Mouse (Mus musculus): Measurements from ENCODE around the gene Saa1. TPM values are rescaled to one million over a fixed set of nuclear protein-coding genes. Genes with fewer than 3 reads are reported as not detected.
A peak's percentile ranks its signal among the peaks of the same experiment; 100 is the strongest.

Saa1 gene
- polyA plus RNA-seq, 1 experiment, result not detected

- no peak for DNase-seq (ENCODE audit: low spot score)
These were observed 24.0 kb downstream of the Saa1 start for GRCm38 (mm10) chr7:46718591-46719270.

- no peak for DNase-seq (ENCODE audit: low spot score)
These were observed 25.9 kb downstream of the Saa1 start for GRCm38 (mm10) chr7:46716897-46717296.

- no peak for DNase-seq (ENCODE audit: low spot score)
These were observed 27.2 kb downstream of the Saa1 start, which contains the start of gene Saa3 for GRCm38 (mm10) chr7:46715600-46715999. Gene Saa3 (minus strand): TSS chr7:46715700.

GRCm38 (mm10) chr7:46714518-46714917, 28.3 kb downstream of the Saa1 start:
- DNase-seq (ENCODE audit: low spot score), result no peak

GRCm38 (mm10) chr7:46712250-46712649, 30.5 kb downstream of the Saa1 start:
- DNase-seq (ENCODE audit: low spot score), result no peak

GRCm38 (mm10) chr7:46710390-46710844, 32.4 kb downstream of the Saa1 start, which contains the start of gene Saal1:
Gene Saal1 (minus strand): TSS chr7:46710680.
- DNase-seq (ENCODE audit: low spot score), result peak; percentile 77

GRCm38 (mm10) chr7:46700521-46701025, 42.2 kb downstream of the Saa1 start:
- DNase-seq (ENCODE audit: low spot score), result no peak

- DNase-seq (ENCODE audit: low spot score), result no peak
These were observed 46.0 kb downstream of the Saa1 start for GRCm38 (mm10) chr7:46696754-46697153.

Other genes with a start within 250 kb of the Saa1 start
- gene Sergef, start 103.2 kb downstream of the Saa1 start, polyA plus RNA-seq (2012; rRNA removed), result 7.2 and 7.5 TPM in 2 replicates
- 0.12 TPM in 2 replicates for gene Tph1, start 70.4 kb downstream of the Saa1 start, polyA plus RNA-seq (2012; rRNA removed)
- 8.5 TPM in 2 replicates for gene Saal1, start 32.3 kb downstream of the Saa1 start, polyA plus RNA-seq (2012; rRNA removed)
- 0.87 and 1.7 TPM in 2 replicates for gene Saa3, start 27.3 kb downstream of the Saa1 start, polyA plus RNA-seq (2012; rRNA removed)
- gene Saa4, start 10.4 kb downstream of the Saa1 start, polyA plus RNA-seq (2012; rRNA removed), result not detected in 2 replicates
- not detected in 2 replicates for gene Saa2, start 8.8 kb upstream of the Saa1 start, polyA plus RNA-seq (2012; rRNA removed)
- 22.3 and 23.1 TPM in 2 replicates for gene Hps5, start 53.1 kb upstream of the Saa1 start, polyA plus RNA-seq (2012; rRNA removed)
- 27.8 and 30.3 TPM in 2 replicates for gene Gtf2h1, start 53.1 kb upstream of the Saa1 start, polyA plus RNA-seq (2012; rRNA removed)
- 354 and 368 TPM in 2 replicates for gene Ldha, start 98.5 kb upstream of the Saa1 start, polyA plus RNA-seq (2012; rRNA removed)
- not detected in 2 replicates for gene Ldhc, start 118.2 kb upstream of the Saa1 start, polyA plus RNA-seq (2012; rRNA removed)
- gene Tsg101, start 177.0 kb upstream of the Saa1 start, polyA plus RNA-seq (2012; rRNA removed), result 43.6 and 44.5 TPM in 2 replicates
- gene Uevld, start 215.5 kb upstream of the Saa1 start, polyA plus RNA-seq (2012; rRNA removed), result 11.7 and 12.0 TPM in 2 replicates
- gene Gm9999, start 240.6 kb upstream of the Saa1 start, polyA plus RNA-seq (2012; rRNA removed), result not detected in 2 replicates

All from urinary bladder, adult 2 months (tissue).